In genomic region chr5:136622721-136623542, GRCm38 (mm10) we compare ENCODE assay signal across 8 mouse cellular contexts. TPM values are rescaled to one million over a fixed set of nuclear protein-coding genes. Genes with fewer than 3 reads are reported as not detected.
A peak's percentile ranks its signal among the peaks of the same experiment; 100 is the strongest.
DNase-seq lines count a peak whose midpoint lies in the region; ATAC-seq lines count a peak whose summit lies in the region.

No protein-coding gene starts in this region.

- ATAC-seq in activated CD4-positive, CD25-positive, alpha-beta regulatory T cell, adult 4 months, result peak; percentile 81
- ATAC-seq in common myeloid progenitor, adult 5-6 weeks (replicated peaks; ENCODE audit: low read depth, poor library complexity, severe bottlenecking), result peak; percentile 45

- intact Hi-C loops in left cerebral cortex, postnatal 25 days (cut with DNase I), result loop anchor here (1.0 to 5.0 kb wide), 2 partner anchors 56 to 341 kb away; partner anchors contain the start of gene Cux1

- peak; percentile 72 for DNase-seq in gastrocnemius, postnatal 10 days
- peak; percentile 84 for DNase-seq in induced T-regulatory cell, adult 2 months (ENCODE audit: low read depth)
- DNase-seq in left cerebral cortex, postnatal 25 days (ENCODE audit: low spot score in 2 of 2), result peak; percentile 48 to 57
- DNase-seq in mesoderm, embryonic 11.5 days (ENCODE audit: low read depth, low spot score), result peak; percentile 92
- peak; percentile 43 for DNase-seq in right cerebral cortex, postnatal 25 days
- DNase-seq in urinary bladder, postnatal 36 days (ENCODE audit: low spot score in 2 of 2), result peak; percentile 71 to 80

RNA-seq across cellular contexts. Expression of gene Cux1, which starts 55.6 kb away (rescaled TPM):
- polyA plus RNA-seq in activated CD4-positive, CD25-positive, alpha-beta regulatory T cell, adult 4 months (2017; shearing (Covaris generic)), result 10 to 100 TPM; 36.1 to 46.2 TPM
- total RNA-seq in common myeloid progenitor, adult 5-6 weeks (2017), result 158 and 202 TPM in 2 replicates
- 10 to 100 TPM; 87.0 to 97.5 TPM for total RNA-seq in gastrocnemius, postnatal 10 days (2021)
- 100 to 1,000 TPM; 105 to 121 TPM for total RNA-seq in left cerebral cortex, postnatal 25 days (2021)

Comparison
In these comparisons a context has a peak if more than half of its experiments do, and no peak if none do; other contexts are left out.
1. Peak in every context shown above with its lines: DNase-seq and ATAC-seq.